Mouse (Mus musculus) frontal cortex, adult (tissue): Measurements from ENCODE around the gene Arsa.

Experiments
- ATAC-seq: cut with Nextera tagmentation; 2 replicates; pipeline ENCODE4 v1.9.2; 2017; ENCODE audit warnings: mild to moderate bottlenecking, moderate library complexity, mixed read lengths; ENCODE audit not compliant: low TSS enrichment

Gene Arsa

GRCm38 (mm10) chr15:89477091-89477491 is at the start of gene Arsa:
Gene Arsa, minus strand, starts transcription at chr15:89477425.
- no peak for ATAC-seq

DNA sequence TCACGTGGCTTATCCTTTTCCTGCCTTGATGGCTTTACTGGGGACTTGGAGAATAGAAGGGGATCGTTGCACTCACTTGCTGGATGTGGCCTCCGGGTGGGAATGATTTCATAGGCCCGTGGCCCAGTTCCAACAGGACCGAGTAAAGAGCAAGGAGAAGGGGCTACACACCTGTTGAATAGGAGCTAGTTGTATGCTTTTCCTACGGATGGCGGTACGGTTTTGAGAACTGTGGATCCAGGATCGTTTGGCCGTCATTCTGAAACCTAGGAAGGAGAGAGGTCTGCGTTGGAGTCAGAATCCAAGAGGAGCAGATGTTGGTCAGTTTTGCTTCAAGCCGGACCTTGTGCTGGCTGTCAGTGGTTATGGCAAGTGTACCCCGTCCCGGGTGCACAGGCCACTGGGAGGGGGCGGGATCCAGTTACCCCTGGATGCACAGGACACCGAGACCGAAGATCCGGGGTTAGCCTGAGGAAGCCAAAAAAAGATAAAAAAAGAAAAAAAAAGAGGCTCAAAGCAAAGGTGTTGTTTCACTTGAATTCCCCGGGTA is 49.6 kb upstream of the Arsa start:
- ATAC-seq: no peak

GRCm38 (mm10) chr15:89525896-89526295 is 48.7 kb upstream of the Arsa start:
- ATAC-seq: no peak

DNA sequence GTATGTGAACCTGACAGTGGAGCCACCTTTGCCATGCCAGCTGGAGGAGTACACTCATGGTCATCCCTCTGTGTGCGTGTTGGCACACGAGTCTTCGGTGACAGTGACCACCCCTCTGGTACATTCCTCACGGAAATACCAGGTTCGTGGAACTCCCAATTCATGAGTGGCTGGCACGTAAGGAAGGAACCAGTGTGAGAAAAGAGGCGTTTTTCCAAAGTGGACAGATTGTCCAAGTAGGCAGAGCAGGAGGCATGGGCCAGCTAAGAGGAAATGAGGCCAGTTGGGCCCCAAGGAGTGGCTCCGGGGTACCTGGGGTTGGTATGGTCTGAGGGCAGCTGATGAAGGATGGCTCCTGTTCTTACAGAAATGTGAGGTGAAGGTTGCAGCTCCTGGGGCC is 48.2 kb upstream of the Arsa start:
- no peak for ATAC-seq

- ATAC-seq: no peak
Measured at GRCm38 (mm10) chr15:89524611-89525415, 47.6 kb upstream of the Arsa start.

DNA sequence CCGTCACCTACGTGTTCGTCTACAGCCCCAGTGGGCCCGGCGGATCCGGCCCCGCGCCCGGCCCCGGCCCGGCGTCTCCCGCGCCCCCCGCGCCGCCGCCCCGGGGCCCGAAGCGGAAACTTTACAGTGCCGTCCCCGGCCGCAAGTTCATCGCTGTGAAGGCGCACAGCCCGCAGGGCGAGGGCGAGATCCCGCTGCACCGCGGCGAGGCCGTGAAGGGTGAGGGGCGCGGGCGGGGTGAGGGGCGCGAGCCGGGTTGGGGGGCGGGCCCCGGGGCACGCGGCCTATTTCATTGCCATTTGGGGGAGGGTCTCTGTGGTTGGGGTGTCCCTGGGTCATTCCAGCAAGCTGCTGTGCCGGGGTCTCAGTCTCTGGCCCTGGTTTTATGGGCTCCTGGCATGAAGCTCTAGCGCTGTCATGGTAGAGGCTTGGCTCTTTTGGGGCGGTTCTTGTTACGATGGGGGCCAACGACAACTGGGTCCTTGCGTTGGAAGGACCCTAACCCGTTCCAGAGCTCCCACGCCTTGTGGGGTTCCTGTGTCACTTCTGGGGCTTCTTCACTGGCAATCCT is 46.9 kb upstream of the Arsa start:
- ATAC-seq: no peak

DNA sequence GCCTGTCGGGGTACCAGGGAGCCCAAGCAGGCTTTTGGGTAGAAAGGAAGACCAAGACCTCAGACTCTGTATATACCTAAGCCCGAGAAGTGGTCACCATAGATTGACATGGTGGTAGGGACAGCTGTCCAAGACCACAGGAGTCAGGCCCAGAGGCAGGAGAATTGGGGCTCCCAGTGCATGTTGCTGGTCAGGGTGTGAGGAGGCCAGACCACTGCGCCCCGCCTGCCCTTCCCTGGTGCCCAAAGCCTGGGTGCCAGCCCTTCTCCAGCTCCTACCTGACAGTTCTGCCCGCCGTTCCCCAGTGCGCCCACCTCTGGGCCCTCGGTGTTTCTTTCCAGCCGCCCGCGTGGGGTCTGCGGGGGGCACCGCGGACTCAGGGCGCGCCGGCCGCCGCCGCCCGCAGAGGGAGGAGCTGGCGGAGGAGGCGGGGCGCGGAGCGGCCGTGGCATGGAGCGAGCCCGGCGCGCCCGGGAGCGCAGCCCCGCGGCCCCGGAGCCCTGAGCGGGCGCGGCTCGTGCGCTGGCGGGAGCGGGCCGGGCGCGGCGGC is 46.1 kb upstream of the Arsa start:
- ATAC-seq: peak; percentile 22; the same call in 1 of the 2 replicates

DNA sequence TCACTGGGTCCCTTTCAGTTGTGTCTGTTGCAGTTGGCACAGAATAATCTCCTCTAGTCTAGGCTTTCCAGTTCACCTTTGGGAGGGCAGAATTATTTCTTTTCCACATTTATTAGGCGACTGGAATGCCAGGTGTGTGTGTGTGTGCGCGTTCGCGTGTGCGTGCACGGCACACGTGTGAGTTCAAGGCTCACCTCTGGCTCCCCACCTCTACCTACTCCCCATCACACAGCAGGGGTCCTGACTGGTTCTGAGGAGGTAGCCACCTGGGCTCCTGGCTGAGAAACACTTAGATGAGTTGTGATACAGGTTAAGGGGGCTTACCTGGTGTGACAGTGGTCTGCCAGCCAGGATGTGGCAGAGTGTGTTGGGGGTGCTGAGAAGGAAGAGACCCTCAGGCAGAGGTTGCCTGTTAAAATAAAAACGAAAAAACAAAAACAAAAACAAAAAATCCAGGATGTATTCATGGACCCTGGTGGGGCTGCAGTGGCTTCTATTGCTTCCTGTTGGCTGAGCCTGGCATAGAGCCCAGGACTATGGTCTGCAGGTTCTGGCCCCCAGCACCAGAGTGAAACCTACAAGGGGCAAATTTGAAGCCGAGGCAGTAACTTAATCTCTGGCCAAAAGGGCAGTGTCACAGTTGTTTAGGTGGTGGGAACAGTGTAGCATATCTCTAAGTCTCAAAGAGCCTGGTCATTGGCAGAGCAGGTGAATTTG is 45.5 kb upstream of the Arsa start:
- no peak for ATAC-seq

GRCm38 (mm10) chr15:89521951-89522350 is 44.7 kb upstream of the Arsa start:
- no peak for ATAC-seq

- ATAC-seq: no peak
Measured at GRCm38 (mm10) chr15:89512679-89513078, 35.5 kb upstream of the Arsa start.

GRCm38 (mm10) chr15:89507751-89508150 is 30.5 kb upstream of the Arsa start:
- no peak for ATAC-seq

DNA sequence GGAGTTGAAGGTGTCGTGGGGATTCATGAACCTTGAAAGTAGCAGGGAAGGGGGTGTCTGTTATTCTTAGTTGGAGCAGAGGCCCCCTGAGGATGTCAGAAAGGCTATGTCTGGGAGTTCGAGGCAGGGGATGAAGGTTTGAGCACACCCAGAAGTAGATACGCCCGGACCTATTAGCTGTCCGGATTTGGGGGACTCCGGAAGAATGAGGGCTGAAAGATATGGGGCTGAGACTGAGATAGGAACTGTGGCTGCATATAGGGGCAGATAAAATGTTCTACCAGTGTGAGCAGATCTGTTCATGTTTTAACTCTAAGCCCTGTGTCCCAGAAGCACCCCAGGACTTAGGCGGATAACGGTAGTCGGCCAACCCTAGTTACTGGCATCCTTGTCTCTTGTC is 27.6 kb upstream of the Arsa start:
- ATAC-seq: no peak

DNA sequence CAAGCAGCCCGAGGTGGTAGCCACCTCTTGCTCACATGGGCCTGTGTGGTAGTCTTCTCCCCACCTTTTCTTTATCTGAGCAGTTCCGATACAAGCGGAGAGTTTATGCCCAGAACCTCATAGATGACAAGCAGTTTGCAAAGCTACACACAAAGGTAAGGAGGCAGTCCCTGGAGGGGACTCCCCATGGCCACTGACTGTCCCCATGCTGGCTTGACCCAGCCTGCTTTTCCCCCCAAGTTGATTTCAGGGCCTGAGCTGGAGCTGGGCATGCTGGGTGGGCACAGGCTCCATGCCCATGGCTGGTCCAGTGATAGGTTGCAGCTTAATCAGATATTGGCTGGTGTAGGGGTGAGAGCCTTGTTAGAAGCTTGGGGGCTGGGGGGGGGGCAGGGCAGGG is 24.1 kb upstream of the Arsa start:
- no peak for ATAC-seq

DNA sequence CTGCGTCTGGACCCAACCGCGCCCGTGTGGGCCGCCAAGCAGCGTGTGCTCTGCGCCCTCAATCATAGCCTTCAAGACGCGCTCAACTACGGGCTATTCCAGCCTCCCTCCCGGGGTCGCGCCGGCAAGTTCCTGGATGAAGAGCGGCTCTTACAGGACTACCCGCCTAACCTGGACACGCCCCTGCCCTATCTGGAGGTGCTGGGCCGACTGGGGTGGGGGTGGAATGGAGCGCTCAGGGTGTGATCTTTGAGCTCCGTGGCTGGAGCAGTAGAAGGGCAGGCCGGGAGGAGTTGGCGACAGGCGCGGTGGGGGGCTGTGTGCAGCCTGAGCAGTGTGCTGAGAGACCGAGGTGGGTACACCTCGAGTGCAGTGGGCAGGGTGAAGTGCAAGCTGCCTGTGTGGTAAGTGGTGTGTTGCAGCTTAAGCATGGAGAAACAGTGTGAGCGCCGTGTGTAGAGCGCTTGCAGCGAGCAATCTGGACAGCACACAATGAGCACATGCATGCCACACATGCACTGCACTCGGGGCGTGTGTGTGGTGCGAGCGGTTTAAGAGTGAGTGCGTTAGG is 23.1 kb upstream of the Arsa start:
- ATAC-seq: peak; percentile 21; the same call in 1 of the 2 replicates

DNA sequence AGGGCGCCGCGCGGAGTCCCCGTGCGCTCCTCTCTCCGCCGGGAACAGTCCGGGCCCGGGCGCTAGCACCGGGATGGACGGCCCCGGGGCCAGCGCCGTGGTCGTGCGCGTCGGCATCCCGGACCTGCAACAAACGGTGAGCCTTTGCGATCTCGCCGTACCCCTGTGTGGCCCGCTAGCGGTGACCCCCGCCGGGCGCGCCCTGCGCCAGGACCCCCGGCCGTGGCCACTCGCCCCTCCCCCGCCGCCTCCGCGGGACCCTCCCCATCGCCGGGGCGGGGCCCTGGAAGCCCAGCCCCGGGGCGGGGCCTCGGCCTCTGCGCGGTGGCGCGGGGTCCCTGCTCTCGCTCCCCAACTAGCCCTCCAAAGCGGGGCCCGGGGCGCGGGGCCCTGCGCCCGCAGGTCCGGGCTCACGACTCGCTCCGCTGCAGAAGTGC is 22.6 kb upstream of the Arsa start:
- peak; percentile 3; the same call in 1 of the 2 replicates for ATAC-seq

DNA sequence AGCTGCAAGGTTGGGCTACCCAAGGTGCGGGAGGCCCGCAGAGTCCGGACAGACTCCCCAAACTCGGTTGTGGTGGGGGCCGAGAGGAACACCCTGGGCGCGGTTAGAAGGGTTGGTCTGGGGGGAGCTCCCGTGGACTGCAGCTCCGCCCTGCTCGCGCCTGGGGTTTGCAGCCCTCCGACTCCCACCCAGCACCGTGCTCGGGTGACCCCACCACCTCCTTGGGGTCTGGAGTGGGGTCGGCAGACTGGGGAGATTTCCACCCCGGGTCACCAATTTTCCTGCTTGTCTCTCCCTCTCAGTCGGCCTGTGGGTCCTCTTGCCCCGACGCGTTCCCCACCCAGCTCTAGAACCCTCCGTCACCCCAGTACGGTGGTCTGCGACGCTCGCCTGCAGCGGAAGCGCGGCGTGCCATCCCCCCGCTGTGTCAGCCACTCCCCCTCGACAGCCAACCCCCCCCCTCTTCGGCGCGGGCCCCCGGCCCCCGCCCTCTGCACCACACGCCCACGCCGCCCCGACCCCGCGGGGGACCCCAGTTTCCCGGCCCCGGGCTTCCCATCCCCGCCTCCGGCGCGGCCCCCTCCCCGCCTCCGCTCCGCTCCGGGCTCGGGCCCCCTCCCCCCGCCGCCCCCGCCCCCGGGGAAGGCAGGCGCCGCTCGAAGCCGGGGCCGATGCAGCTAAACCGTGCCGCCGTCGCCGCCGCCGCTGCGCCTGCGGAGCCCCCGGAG is 21.9 kb upstream of the Arsa start, which contains the start of gene Shank3:
Shank3 (plus strand) TSS at position 663 of the 728 bp plus-strand sequence.
- peak; percentile 22; the same call in 1 of the 2 replicates for ATAC-seq

- peak; percentile 62 for ATAC-seq
Measured at GRCm38 (mm10) chr15:89498049-89498960, 21.1 kb upstream of the Arsa start.

GRCm38 (mm10) chr15:89497391-89498048 is 20.3 kb upstream of the Arsa start:
- ATAC-seq: no peak

- no peak for ATAC-seq
Measured at GRCm38 (mm10) chr15:89496841-89497240, 19.6 kb upstream of the Arsa start.
